Mouse (Mus musculus): ENCODE results near the gene Src.
"Not testable (repeated sequence)": the region's sequence is repeated elsewhere in the genome, so short reads cannot be mapped to it uniquely, and the experiment has no call there.

Src gene

DNA sequence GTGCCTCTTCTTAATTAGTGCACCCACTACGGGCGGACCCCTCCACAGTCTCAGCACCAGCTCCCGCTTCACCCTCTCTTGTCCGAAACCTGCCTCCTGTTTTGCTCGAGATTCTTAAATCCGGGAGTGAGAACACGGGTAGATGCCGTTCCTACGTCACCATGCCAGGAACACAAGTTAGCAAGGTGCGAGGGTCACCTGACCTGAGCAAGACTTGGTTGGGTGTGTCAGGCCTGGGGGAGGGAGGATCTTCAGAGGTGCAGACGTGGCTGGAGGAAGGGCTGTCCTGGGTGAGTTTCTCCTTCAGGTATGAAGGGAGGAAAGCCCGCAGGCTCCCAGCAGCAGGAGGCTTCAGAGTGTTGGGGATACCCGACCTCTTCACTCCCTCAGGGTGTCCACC, at the start of gene Src:
Gene Src, plus strand, starts transcription at position 239 of the 400 bp plus-strand sequence.
- DNase-seq (ENCODE audit: low spot score in 2 of 2) = no peak

GRCm38 (mm10) chr2:157371696-157372095, 46.5 kb upstream of the Src start:
- no peak for DNase-seq (ENCODE audit: low spot score in 2 of 2)

DNA sequence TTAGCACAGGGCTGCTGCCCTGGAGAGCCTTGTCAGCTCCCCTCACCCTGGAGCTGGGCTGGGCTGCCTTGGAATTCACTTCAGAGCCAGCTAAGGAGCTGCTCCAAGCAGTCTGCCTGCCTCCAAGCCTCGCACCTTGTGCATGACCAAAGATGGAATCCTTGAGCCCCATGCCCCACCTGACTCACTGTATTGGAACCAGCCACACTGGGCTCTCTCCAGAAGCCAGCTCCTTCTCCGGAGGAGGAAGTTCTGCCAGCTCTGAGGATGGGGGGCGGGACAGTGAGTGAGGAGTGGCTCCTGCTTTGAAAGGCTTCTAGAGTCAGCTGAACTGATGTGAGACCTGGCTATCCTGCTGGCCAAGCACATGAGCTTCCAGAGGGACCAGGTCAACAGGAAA, 44.6 kb upstream of the Src start:
- DNase-seq (ENCODE audit: low spot score in 2 of 2) = no peak

DNA sequence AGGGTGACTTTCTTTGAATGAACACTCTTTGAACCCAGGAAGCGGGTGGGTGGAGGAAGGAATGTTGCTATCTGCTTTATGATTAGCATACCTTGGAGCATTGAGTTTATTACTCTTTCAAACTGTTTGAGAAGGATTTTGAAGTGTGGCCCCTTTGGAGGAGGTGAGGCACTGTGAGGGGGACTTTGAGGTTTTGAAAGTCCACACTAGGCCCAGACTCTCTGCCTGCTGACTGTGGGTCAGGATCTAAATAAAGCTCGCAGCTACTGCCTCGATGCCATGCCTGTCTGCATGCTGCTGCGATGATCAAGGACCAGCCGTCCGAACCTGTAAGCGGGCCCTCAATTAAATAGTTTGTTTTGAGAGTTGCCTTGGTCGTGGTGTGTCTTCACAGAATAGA, 43.2 kb upstream of the Src start:
- no peak for DNase-seq (ENCODE audit: low spot score in 2 of 2)

- no peak for DNase-seq (ENCODE audit: low spot score in 2 of 2)
Measured at GRCm38 (mm10) chr2:157375794-157376757, 42.2 kb upstream of the Src start.

- DNase-seq (ENCODE audit: low spot score in 2 of 2) = no peak
Measured at GRCm38 (mm10) chr2:157376995-157377394, 41.2 kb upstream of the Src start.

- no peak for DNase-seq (ENCODE audit: low spot score in 2 of 2)
Measured at GRCm38 (mm10) chr2:157384836-157385235, 33.4 kb upstream of the Src start.

DNA sequence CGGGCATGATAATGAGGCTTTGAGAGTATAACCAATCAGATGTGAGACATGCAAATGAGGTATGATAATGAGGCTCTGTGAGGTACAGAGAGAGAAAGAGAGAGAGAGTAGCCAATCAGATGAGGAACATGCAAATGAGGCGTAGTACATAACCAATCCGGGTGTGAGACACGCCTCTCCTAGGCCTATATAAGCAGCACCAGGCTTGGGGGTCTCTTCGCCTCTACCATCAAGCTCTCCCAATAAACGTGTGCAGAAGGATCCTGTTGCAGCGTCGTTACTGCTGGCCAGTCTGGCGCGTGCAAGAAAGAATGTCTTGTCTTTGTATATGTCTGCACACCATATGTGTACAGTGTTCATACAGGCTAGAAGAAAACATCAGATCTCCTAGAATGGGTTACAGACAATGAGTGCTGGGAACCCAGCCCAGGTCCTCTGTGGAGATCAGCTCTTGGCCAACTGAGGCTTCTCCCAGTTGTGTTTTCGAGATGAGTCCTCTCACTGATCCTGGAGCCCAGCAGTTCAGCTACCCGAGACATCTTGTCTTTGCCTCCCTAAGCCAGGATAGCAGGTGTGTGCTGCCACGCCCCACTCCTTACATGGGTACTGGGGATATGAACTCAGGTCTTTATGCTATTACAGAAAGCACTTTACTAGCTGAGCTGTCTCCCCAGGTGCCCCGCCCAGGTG, 29.2 kb upstream of the Src start:
- not testable (repeated sequence) for DNase-seq (ENCODE audit: low spot score in 2 of 2)

GRCm38 (mm10) chr2:157389591-157389921, 28.7 kb upstream of the Src start:
- no peak for DNase-seq (ENCODE audit: low spot score in 2 of 2)

- DNase-seq (ENCODE audit: low spot score in 2 of 2) = no peak
Measured at GRCm38 (mm10) chr2:157392331-157392730, 25.9 kb upstream of the Src start.

GRCm38 (mm10) chr2:157393549-157393948, 24.7 kb upstream of the Src start:
- DNase-seq (ENCODE audit: low spot score in 2 of 2) = no peak

DNA sequence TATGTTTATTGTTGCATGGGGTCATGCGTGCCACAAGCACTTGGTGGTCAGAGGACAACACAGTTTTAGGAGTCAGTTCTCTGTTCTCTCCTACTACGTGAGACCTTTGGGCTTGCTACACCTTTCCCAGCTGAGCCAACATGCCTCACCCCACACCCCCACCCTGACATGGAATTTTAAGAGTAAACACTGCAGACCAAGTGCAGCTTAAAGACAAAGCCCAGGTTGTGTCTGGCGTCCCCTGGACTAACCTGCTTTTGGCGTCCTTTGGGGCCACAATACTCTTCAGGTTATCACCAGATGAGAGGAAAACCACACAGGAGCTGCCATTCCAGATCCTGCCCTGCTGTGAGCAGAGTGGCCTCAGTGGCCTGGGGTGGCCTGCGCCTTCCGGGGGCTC, 23.4 kb upstream of the Src start:
- no peak for DNase-seq (ENCODE audit: low spot score in 2 of 2)

DNA sequence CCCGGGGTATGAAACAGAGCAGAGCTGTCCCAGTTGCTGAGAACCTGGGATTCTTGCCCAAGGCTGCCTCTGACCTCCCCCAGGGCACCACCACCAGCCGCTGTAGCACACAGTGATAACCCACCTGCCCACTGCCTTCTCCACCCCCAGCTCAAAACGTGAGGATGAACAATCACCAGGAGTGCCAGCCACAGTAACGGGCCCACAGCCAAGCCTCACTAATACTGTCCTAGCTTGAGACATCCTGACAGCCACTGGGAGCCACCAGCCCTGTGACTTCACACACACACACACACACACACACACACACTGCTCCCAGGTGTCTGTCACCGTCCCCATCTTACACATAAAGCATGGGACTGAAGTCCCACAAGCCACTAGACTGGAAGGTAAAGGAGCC, 22.9 kb upstream of the Src start:
- DNase-seq (ENCODE audit: low spot score in 2 of 2) = no peak

DNA sequence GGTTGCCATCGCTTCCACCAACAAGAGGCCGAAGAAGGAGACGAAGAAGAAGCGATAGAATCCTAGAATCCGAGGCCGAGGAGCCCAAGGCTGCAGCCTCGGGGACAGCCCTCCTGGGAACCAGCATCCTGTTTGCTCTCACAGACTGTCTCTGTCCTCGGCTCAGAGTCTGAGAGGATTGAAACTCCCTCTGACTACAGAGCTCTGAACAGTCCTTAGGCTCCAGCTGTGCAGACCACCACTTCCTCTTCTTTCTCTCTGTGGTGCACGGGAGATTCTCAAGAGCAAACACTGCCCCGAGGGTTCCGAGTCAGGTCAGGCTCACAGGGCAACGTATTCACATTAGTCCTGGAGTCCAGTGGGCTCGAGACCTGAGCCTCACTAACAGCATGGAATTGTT, 22.3 kb upstream of the Src start:
- DNase-seq (ENCODE audit: low spot score in 2 of 2) = peak in 1 of 2 experiments; percentile 51

DNA sequence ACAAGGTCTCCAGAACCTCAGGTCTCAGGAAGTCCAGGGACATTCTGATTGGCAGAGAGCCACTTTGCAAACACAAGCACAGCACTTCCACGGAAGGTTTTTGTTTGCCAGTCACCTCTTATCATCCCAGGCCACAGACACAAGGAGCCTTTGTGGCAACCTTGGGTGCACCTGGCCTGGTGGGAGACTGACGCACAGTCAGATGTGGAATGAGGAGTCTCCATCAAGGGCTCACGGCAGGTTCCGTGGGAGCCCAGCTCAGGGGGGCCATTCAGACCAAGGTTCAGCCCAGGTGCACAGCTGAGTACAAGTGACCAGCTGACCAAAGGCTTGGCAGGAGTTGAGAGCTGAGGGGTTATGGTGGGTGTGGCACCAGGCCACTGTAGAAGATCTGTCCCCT, 20.9 kb upstream of the Src start:
- no peak for DNase-seq (ENCODE audit: low spot score in 2 of 2)

DNA sequence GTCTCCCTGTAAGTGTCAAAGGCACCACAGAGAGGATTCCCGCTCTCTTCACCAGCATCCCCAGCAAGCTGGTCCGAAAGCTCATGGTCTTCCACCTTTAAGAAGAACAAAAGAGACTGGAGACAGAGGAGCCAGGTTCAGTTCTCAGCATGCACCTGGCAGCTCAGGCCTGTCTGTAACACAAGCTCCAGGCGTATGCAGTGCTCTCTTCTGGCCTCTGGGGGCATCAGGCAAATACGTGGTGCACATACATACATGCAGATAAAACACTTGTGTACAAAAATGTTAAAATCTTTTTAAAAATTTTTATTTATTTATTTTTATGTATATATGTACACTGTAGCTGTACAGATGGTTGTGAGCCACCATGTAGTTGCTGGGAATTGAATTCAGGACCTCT, 19.7 kb upstream of the Src start:
- DNase-seq (ENCODE audit: low spot score in 2 of 2) = no peak

- DNase-seq (ENCODE audit: low spot score in 2 of 2) = no peak
Measured at GRCm38 (mm10) chr2:157399797-157400196, 18.4 kb upstream of the Src start.

DNA sequence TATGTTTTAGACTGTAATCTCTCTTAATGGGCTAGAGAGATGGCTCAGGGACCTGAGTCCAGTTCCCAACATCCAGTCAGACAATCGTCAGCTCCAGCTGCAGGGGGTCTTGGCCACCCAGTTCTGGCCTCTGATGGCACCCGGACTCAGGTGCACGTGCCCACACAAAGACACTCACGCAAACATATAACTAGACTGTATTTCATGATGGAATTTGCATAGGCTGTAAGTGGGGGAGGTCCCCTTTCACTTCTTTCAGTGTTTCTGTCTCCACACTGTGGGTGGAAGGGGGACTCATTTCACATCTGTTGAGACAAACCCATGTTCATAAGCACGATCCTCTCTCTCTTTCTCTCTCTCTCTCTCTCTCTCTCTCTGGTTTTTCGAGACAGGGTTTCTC, 17.8 kb upstream of the Src start:
- DNase-seq (ENCODE audit: low spot score in 2 of 2) = no peak

DNA sequence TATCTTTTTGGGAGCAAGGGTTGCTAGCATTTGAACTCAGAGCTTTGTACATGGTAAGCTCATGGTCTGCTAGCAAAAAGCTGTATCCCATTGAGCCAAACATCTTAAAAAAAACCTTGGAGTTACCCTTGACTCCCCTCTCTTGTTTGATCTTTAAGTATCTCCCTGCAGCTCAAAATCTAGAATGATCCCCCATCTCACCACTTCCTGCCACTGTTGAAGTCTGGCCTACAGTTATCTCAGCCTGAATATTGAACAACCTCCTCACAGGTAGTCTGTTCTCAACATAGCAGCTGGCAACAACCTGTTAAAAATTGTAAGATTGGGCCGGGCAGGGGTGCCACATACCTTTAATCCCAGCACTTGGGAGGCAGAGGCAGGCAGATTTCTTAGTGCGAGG, 17.0 kb upstream of the Src start:
- DNase-seq (ENCODE audit: low spot score in 2 of 2) = no peak

DNA sequence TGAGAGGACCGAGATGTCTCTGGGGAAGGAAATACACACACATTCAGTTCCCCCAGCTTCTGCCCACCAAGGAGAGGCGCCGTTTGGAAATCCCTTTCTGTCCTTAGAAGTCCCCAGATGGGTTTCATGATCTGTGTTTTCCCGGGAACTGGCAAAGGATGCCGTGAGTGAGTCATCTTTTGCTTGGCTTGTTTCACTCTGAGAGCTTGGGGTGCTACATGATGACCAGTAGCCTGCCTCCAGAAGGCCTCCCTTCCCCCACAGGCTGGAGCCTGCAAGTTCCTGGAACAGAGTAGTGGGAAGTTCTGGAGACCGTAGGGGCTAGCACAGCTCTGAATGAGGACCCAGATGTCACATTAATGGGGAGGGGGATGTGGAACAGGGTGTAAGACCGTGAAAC, 10.6 kb upstream of the Src start:
- DNase-seq (ENCODE audit: low spot score in 2 of 2) = no peak

GRCm38 (mm10) chr2:157409793-157410533, 8.3 kb upstream of the Src start:
- DNase-seq (ENCODE audit: low spot score in 2 of 2) = no peak

DNA sequence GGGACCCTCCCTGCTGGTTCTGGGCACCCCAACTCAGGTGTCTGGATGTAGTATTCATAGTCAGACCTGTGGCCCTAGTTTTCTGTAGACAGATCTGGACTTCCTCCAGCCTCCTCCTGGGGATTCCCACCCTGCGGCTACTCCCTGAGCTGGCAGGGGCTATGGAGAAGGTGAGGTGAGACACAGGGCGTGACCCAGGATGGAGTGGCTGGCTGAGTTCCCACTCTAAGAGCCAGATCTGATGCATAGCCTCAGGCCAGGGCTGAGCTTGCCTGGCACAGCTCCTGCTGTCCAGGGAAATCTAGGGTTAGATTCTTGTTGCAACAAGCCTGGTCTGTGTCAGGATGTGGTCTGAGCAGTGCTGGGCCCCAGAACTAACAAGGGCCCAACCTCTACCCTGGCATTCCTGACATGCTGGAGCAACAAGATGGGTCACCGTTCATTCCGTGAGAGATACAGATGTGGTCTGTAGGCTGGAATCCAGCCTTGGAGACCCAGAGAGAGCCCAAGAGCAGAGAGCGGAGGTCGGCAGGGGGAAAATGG, 7.0 kb upstream of the Src start:
- no peak for DNase-seq (ENCODE audit: low spot score in 2 of 2)

Measured in spleen, postnatal 10 days (tissue).